Mouse (Mus musculus) mouse embryonic stem cell (cell line): Measurements from ENCODE around the gene Cstf2t.

Experiments used
- in situ Hi-C, 2 experiments: fragments of 300-500 bp; cut with MboI; formaldehyde crosslinking; loops; 1 replicate in 1 of 2; 3 replicates in 1 of 2; pipeline ENCODE4 v1.14.3; 2019 to 2020; ENCODE audit warnings: low sequenced_read_pairs in 2 of 2, low pct_unique_long_range_greater_than_20kb in 1 of 2, mixed read lengths in 1 of 2; ENCODE audit not compliant: unreplicated experiment in 1 of 2

The Cstf2t gene

DNA sequence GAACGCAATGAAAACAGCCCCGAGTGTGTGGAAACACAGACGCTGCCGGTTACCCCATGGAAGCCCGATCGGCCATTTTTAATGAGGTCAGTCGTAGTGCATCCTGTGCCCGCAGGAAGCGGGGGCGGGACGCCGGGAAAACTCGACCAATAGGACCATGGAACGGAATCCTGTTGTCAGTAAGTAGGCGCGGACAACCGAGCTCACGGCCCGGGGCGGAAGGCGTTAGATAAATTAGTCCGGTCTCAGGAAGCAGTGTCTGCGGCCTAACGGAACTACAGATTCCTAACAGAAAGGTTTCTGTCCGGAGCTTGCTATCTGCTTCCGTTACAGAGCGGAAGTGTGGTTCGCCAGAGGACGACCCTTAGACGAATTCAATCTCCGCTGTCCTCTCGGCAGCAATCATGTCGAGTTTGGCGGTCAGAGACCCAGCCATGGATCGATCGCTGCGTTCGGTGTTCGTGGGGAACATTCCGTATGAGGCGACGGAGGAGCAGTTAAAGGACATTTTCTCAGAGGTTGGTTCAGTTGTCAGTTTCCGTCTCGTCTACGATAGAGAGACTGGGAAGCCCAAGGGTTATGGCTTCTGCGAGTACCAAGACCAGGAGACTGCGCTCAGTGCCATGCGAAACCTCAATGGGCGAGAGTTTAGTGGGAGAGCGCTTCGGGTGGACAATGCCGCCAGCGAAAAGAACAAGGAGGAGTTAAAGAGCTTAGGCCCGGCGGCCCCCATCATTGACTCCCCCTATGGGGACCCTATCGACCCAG is at the start of gene Cstf2t:
Gene Cstf2t (plus strand): TSS at position 176 of the 768 bp plus-strand sequence.
- in situ Hi-C loops: no loop called here

DNA sequence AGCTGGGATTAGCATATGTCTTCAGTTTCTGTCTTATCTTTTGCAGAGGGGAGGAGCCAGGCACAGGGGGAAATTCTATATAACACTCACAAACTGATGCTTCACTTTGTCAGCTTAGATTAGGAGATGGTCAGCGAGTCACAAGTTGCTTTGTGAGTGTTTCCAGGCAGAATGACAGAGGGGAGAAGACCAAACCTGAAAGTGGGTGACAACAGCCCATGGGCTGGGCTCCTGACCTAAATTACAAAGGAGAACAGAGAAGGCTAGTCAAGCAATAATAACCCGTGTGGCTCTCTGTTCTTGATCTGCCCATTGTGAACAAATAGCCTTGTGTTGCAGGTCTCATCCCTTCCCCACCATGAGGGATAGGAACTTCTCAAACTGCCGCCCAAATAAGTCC is 43.7 kb upstream of the Cstf2t start:
- in situ Hi-C loops: no loop called here

DNA sequence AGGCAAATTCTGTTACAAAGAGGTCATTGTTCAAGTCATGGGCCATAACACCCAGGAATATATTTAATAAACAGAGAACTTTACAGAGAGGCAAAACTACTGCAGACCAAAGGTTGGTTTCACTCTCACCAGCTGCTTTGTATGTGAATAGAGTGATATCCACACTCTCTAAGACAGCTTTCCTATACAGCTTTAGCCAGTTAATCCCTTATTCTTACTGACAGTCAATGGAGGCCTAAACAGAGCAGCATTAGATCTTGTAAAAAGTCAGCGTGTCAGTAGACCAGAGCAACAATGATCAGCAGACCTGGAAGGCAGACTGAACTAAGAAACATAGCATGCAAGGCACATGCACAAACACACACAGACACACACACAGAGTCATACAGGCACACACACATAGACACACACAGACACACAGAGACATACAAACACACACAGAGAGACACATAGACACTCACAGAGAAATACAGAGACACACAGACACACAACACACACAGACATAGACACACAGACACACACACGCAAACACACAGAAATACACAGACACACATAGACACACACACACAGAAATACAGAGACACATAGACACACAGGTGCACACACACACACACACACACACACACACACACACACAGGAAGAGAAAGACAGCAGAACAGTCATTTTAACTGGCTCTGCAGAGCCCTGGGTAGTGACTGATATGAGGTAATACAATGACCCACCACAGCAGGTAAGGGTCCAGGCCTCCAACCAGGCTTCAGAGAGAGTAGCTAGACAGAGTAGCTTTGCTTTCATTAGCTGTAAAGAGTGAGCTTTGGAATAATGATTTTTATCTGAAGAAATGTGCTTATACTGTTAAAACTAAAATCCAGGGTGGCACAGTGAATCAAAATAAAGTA is 41.4 kb upstream of the Cstf2t start:
- in situ Hi-C loops: no loop called here

DNA sequence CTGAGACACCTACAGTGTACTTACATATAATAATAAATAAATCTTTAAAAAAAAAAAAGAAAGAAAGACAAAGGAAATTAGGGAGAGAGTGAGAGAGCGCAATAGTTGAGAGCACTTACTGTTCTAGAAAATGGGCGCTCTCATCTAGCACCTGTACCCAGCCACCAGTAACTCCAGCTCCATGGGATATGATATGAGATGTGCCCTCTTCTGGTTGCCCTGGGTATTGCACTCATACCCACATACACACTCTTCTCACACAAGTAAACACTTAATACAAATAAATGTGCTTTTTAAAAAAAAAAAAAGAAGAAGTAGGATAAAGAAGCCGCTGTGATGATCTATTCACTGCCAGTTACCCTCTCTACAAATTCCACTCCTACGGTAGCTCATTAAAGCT is 36.0 kb upstream of the Cstf2t start:
- in situ Hi-C loops: no loop called here

DNA sequence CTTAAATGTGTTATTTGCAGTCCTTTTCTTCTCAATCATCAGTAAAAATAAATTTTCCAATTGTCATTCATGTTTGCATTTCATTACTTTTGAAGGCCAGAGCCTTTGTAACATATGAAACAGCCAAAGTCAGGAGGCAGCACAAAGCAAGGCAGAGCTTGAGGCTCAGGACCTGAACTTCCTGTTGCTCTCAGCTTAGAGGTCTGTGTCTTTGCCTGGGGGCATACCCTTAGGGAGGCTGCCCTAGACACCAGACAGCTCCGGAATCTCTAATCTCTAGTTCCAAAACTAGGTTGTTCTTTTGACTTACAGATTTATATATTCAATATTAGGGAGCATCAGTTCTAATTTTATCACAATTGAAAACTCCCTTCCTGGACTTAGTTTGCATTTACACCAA is 17.9 kb upstream of the Cstf2t start:
- in situ Hi-C loops: no loop called here

DNA sequence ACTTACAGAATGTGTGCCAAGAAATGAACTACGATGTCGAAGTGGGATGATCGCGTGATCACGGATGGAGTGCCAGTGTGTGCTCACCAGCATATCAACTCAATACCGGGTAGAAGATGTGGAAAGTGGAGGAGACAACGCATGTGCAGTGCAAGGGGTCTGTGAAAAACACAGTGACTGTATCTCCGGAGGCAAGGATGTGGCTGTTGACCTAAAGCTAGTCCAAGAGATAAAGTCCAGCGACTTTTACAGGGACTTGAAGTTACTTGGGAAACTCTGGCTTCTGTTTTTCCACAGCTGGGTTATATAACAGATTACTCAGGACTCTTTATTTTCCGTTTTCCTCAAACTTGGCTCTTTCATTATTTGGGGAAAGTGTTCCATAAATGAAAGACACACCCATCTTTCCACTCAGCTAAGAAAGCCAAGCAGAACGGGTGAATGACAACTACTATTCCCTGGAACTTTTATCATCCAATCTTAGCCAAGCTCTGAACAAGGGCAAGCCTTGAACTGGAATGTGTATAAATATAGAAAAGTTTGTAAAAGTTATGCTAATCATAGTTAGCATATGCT is 17.3 kb upstream of the Cstf2t start:
- in situ Hi-C loops: no loop called here

DNA sequence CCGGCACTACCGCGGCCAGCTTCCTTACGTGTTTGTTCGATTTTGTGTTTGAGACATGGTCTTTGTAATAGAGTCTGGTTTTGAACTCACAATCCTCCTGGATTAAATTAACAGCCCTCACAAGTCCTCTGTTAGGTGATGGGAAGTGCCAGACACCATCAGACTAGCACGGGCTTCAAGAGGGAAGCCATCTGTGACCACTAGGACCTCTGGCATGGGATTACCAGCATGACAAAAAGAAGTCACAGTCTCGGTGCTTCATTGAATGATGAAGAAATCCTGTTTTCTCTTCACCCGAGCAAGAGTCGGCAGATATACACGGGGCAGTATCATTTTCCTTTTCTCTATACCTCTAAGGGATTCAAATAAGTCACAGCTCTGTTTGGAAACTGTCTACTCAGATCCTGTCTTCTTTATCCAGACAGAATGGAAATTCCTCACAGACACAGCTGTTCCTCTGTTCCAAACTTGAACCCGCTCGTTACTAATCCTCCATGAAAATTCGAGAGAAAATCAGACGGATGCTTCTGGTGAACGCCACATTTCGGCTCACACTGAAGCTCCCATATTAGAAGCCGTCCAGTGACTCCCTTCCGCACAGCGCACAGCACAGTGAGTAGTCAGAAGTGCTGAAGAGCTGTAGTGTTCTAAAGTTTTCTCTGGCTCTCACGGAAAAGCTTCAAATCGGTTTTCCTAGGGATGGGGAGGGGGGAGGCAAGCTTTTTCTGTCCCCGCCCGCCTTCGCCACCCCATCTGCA is 8.5 kb upstream of the Cstf2t start:
- in situ Hi-C loops: no loop called here

DNA sequence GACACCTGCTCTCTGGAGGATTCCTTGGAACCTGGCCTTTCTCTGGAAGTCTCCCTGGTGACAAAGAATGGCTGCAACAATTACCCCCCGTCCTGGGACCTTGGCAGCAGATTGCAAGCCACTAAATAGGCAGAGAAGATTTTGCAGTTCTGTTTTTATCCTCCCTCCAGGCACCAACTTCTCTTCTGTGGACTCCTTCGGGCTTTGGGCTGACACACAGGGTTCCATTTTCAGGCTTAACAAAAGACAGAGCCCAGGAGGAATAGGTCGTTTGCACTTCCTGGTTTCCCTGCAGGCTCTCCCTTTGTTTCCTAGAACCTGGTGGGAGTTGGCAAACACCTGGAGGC is 7.9 kb upstream of the Cstf2t start:
- in situ Hi-C loops: no loop called here

DNA sequence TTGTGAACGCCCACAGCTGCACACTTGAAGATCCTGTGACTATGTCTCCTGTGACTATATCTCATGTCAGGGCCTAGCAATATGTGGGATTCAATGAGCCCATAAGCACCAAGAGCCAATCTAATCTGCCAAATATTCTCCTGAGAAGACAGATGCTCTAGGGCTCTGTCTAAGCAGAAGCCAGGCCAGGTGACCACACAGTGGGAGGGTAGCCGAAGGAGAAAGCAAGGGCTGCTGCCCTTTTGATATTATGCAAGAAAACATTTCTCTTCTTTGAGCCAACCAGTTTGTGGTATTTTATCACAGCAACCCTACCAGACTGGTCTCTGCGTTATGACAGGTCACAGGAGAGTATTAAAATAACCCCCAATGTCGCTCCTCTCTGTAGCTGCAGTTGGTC is 6.5 kb upstream of the Cstf2t start:
- in situ Hi-C loops: no loop called here

DNA sequence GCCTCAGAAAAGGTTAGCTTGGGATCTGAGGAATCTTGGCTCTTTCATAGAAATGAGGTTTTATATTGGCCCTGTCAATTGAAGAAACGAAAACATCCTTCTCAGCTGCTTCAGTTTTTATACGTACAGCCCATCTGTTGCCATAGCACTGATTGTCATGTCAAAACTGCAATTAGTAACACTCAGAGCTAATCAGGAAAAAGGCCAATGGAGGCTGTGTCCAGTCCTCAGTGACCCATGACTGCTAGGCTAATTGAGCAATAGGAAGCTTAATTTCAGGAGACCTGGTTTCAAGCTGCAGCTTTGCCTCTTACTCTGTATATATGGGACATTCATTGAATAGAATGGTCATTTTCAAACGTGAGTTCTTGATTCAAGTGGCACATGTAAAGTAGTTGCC is 4.4 kb upstream of the Cstf2t start:
- in situ Hi-C loops: no loop called here

DNA sequence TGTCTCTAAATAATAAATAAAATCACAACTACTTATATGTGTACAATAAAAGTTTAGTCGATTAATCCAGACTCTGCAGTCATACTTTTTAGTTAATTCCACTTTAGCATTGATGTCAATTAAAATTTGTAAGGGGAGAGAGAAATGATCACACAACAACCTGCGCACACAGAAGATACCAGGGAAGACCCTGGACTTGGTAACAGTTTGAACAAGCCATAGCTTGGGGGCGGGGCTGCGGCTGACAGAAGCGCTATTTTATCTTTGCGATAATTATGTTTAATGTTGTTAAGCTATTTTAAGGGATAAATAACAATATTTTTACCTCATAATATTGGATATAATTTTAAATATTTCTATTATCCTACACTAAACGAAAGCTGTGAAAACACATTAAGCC is 411 bp upstream of the Cstf2t start:
- in situ Hi-C loops: no loop called here

DNA sequence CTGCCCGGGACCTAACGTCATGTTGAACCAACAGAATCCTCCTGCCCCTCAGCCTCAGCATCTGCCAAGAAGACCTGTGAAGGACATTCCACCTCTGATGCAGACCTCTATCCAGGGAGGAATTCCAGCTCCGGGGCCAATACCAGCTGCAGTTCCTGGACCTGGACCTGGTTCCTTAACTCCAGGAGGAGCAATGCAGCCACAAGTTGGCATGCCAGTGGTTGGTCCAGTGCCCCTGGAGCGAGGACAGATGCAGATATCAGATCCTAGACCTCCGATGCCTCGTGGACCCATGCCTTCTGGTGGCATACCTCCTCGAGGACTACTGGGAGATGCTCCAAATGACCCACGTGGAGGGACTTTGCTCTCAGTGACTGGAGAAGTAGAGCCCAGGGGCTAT is 1.1 kb downstream of the Cstf2t start:
- in situ Hi-C loops: no loop called here

DNA sequence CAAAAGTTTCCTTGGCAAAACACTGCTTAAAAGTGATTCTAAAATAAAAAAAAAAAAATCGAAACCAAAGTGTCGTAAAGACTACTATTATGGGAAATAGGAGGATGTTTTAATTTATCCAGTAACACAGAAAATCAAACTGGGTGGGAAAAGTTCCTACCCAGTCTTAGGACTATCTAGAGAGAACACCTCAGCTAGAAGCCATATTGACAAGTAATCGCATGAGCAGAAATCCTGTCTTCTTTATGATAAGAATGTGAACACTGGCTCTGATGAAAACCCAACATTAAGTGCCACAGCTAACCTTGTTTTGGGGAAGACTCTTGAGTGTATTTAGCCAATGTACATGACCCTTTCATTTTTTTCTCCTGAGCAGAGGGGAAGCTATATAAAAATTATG is 15.2 kb downstream of the Cstf2t start:
- in situ Hi-C loops: no loop called here

DNA sequence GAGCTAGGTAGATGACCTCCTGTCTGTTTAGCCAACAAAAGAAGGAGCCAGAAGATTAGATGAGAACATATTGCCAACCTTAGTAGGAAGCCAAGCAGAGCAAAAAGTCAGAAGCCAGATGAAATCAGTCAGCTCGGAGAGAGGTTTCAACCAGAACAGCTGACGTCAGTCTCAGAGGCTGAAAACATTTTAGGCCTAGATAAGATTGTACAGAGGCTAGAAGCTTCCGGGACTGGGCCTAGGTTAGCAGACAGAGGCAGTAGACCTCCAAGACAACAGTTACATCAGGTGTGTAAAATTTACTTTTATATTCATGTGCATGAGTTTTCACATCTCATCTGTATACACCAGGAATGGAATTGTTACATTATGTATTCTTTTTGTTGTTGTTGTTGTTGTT is 16.7 kb downstream of the Cstf2t start:
- in situ Hi-C loops: no loop called here

DNA sequence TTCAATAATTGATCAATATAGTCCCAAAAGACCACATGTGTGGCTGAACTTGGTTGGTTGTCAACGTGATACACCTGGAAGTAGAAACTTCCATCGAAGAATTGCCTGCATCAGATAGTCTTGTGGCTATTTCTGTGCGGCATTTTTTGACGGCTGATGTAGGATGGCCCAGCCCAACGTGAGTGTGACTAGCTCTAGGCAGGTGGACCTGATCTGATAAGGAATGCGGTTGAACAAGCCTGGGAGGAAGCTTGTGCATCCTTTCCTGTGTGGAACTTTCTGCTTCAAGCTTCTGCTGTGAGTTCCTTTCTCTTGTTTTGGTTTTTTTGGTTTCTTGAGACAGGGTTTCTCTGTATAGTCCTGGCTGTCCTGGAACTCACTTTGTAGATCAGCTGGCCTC is 22.1 kb downstream of the Cstf2t start:
- in situ Hi-C loops: no loop called here

DNA sequence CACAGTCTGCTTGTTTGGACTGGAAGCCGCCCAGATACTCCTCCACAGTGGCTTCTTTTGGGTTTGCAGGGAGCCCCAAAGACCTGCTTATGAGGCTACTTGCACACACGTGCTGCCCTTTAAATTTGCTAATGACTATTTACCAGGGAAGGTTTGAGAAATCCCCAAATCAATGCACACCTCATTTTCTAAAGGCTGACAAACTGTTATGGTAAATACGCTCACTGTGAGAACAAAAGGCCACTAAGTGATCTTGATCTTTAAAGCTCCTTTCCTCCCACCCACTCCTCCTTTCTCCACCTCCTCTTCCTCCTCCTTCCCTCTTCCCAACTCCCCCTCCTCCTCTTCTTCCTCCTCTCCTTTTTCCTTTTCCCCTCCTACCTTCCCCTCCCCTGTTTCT is 23.4 kb downstream of the Cstf2t start:
- in situ Hi-C loops: no loop called here

DNA sequence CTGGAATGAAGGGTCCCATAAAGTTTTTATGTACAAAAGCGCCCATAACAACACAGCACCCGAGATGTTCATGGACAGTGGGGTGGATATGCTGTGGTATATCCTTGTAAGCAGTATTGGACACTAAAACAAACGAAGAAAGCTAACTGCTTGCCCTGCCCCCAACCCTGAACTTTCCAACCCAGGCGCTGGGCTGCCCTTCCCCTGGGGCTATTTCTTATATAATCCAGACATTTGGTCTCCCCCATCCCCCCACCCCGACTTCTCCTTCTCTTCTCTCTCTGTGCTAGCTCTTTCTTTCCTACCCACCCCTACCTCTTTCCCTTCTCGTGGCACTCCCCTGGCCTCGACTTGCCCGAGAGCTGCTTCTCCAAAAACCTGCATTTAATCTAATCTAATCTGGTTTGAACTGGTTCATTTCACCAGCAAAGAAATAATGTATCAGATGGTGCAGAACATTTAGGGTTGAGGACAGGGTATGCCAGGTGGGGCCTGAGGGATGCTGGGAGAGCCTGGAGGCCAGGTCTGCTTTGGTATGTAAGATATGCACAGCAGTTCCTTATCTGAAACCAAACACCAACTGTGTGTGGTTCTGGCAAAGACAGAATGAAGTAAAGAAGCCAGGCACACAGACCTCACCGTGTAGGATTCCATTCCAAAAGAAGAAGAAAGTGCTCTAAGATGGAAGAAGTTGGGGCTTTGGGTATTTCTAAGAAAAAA is 24.4 kb downstream of the Cstf2t start:
- in situ Hi-C loops: no loop called here

DNA sequence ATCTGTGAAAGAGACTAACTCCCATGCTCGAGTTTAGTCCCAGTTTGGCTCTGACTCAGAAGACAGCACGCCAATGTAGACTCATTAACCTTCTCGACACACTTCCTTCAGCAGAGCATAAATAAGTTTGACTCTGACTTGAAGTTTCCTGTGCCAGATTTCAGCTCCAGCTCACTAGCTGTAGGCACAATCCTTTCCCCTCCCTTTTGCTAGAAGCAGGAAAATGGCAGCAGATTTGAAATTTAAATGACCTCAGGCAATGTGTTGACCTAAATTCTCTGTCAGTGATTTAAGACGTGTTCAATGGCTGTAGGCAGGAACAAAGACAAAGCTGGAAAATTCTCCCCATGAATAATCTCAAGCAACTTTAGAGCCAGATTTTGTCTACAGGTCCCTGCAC is 32.1 kb downstream of the Cstf2t start:
- in situ Hi-C loops: no loop called here
